Mouse (Mus musculus): ENCODE results near the gene Olfr222. TPM values are rescaled to one million over a fixed set of nuclear protein-coding genes. Genes with fewer than 3 reads are reported as not detected.
"Not testable (repeated sequence)": the region's sequence is repeated elsewhere in the genome, so short reads cannot be mapped to it uniquely, and the experiment has no call there.

The Olfr222 gene
- not detected in 2 replicates for polyA plus RNA-seq (2016; fragmentation: Nextera tagmentation; extraction: Ambion mirVana)

DNA sequence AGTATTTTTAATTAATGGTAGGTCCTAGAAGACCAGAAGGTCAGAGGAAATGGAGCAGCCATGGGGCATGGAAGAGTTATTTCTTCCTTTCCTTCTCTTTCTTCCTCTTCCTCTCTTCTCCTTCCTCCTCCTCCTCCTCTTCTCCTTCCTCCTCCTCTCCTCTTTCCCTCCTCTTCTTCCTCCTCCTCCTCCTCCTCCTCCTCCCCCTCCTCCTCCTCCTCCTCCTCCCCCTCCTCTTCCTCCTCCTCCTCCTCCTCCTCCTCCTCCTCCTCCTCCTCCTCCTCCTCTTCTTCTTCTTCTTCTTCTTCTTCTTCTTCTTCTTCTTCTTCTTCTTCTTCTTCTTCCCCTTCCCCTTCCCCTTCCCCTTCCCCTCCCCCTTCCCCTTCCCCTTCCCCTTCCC, at the start of gene Olfr222:
Gene Olfr222 (minus strand): TSS at position 101 of the 400 bp plus-strand sequence.
- not testable (repeated sequence) for H3K27me3 ChIP-seq (ENCODE audit: insufficient read depth, poor library complexity, severe bottlenecking); H3K9me3 ChIP-seq; DNase-seq (ENCODE audit: low spot score); H3K4me1 ChIP-seq (replicated peaks); H3K4me3 ChIP-seq; H3K36me3 ChIP-seq; H3K27ac ChIP-seq

DNA sequence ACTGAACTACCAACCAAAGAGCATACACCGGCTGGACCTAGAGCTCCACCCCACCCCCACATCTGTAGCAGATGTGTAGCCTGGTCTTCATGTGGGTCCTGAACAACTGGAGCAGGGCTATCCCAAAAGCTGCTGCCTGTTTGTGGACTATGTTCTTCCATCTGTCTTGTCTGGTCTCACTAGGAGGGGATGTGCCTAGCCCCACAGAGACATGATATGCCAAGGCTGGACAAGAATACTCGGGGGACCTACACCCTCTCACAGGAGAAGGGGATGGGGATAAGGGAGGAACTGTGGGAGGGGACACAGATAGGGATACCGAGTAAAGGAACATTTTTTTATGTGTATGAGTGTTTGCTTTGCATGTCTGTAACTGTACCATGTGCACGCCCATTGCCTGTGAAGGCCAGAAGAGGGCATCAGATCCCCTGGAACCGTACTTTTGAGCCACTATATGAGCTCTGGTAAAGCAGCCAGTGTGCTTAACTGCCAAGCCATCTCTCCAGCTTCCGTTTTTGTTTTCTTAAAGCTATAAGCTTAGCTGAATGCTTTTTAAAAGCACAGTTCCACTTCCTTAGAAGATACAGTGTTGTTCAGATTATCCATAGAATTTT, 48.1 kb upstream of the Olfr222 start:
- no peaks in the 10 kb centered on the region for H3K4me1 ChIP-seq (replicated peaks)
- no peak overlapping the region for H3K4me3 ChIP-seq
- H3K9me3 ChIP-seq, result no peaks in the 10 kb centered on the region
- DNase-seq (ENCODE audit: low spot score), result peak; percentile 51
- H3K27me3 ChIP-seq (ENCODE audit: insufficient read depth, poor library complexity, severe bottlenecking), result no peaks in the 10 kb centered on the region
- WGBS, result 44% methylated on average over 6 of the region's 6 CpGs
- H3K36me3 ChIP-seq, result no peaks in the 10 kb centered on the region
- H3K27ac ChIP-seq, result no peak overlapping the region

DNA sequence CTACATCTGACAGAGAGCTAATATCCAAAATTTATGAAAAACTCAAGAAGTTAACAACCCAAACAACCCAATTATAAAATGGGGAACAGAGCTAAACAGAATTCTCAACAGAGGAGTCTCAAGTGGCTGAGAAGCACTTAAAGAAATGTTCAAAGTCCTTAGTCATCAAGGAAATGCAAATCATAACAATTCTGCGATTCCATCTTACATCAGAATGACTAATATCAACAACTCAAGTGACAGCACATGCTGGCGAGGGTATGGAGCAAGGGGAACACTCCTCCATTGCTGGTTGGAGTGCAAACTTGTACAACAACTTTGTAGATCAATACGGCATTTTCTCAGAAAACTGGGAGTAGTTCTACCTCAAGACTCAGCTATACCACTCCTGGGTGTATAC, 46.2 kb upstream of the Olfr222 start:
- Histone ChIP-seq H3K4me3 (no peak overlapping the region), H3K27me3 (ENCODE audit: insufficient read depth, poor library complexity, severe bottlenecking) (no peaks in the 10 kb centered on the region), H3K9me3 (no peaks in the 10 kb centered on the region), H3K36me3 (no peaks in the 10 kb centered on the region), H3K27ac (no peak overlapping the region), H3K4me1 (replicated peaks) (no peaks in the 10 kb centered on the region)
- no peak for DNase-seq (ENCODE audit: low spot score)
- WGBS, result 78% methylated on average over 3 of the region's 3 CpGs

DNA sequence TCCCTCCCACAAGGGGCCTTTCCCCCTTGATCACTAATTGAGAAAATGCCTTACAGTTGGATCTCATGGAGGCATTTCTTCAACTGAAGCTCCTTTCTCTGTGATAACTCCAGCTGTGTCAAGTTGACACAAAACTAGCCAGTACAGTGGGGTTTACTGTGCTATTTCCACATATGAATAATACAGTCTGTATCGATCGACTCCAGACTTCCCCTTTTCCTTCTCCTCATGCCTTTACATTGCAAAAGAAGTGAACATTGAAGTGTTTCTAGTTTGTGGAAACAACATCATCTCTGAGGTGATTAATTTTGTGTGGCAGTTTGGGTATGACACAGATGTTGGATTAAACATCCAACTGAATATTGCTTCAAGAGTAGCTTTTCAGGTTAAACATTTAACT, 41.0 kb upstream of the Olfr222 start:
- H3K4me3 ChIP-seq; H3K27me3 ChIP-seq (ENCODE audit: insufficient read depth, poor library complexity, severe bottlenecking); H3K4me1 ChIP-seq (replicated peaks); H3K36me3 ChIP-seq; DNase-seq (ENCODE audit: low spot score); H3K9me3 ChIP-seq; H3K27ac ChIP-seq: not testable (repeated sequence)
- WGBS, result 92% methylated on average over 2 of the region's 2 CpGs

DNA sequence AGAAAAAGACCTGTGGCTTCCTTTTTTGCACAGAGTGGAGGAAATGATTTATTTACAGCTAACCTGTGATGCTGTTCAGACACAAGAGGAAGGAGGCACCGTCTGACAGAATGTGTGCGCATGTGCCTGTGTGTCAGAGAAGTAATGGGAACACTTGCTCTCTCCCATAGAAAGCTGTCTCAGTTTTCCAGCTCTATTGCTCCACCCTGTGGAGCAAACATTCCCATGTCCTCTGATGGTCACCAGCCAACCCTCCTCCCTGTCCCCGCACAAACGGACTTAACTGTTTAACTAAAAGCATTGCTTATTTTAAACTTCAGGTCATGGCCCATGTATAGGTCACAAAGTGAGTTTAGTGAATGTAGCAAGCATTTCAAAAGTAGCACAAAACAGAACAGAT, 38.1 kb upstream of the Olfr222 start:
- H3K4me3 ChIP-seq, result no peak overlapping the region
- no peak overlapping the region for H3K27ac ChIP-seq
- DNase-seq (ENCODE audit: low spot score), result no peak
- peaks cover 8% of the 10 kb centered on the region for H3K4me1 ChIP-seq (replicated peaks)
- H3K27me3 ChIP-seq (ENCODE audit: insufficient read depth, poor library complexity, severe bottlenecking), result no peaks in the 10 kb centered on the region
- H3K9me3 ChIP-seq, result no peaks in the 10 kb centered on the region
- WGBS, result 64% methylated on average over 4 of the region's 4 CpGs
- no peaks in the 10 kb centered on the region for H3K36me3 ChIP-seq

DNA sequence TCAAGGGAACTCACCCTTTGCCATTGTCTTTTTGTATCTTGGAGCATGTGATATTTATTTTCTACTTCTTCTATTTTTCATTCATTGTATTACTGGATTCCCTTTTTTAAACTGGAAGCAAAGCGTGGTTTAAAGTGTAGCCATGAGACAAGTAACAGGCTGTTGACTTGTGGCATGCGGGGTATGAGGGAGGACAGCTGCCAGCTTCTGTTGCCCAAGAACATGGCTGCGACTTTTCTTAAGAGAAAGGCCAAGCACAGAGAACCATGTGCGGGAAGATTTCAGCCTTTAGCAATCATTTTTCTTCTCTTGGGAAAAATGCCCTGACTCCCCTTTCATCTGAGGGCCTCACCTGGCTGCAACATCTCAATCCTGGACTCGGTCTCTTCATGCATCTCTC, 35.6 kb upstream of the Olfr222 start:
- no peak for DNase-seq (ENCODE audit: low spot score)
- no peaks in the 10 kb centered on the region for H3K9me3 ChIP-seq
- H3K27me3 ChIP-seq (ENCODE audit: insufficient read depth, poor library complexity, severe bottlenecking), result no peaks in the 10 kb centered on the region
- peaks cover 8% of the 10 kb centered on the region for H3K4me1 ChIP-seq (replicated peaks)
- no peak overlapping the region for H3K27ac ChIP-seq
- no peaks in the 10 kb centered on the region for H3K36me3 ChIP-seq
- WGBS, result 90% methylated on average over 5 of the region's 5 CpGs
- H3K4me3 ChIP-seq, result no peak overlapping the region

DNA sequence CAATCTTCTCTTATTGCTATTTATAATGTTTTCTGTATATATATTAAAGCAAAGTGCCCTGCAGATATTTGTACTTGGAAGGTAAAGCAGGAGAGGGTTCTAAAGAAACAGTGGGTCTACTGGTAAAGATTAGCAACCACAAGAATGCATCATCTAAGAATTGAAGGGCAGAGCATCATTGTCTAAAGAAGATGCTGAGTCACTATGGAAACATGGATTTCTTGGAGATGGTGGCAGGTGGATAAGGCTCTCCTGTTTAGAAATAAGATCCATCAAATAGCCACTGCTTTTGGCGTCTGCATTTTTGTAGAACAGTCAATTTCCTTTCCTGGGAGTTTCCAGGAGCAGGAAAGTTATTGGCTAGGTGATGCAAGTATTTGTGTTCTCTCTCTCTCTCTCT, 26.3 kb upstream of the Olfr222 start:
- 63% methylated on average over 1 of the region's 1 CpGs for WGBS
- H3K27ac ChIP-seq, result no peak overlapping the region
- no peak for DNase-seq (ENCODE audit: low spot score)

DNA sequence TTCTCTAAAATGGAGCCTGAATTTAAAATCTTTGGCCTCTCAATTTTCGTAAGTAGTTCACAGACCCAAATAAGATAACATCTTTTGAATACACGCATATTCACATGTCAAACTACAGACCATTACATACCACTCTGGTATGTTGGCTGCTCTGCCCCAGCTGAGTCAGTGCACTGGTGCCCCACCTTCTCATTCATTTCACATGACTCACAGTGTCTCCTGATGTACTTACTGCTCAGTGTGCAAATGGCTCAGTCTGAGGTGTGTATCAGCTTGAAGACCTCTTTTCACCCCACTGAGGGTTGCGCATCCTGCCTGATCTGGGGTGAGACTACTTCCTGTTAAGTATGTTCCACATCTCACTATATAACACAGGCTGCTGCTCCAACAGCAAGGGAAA, 24.8 kb upstream of the Olfr222 start:
- DNase-seq (ENCODE audit: low spot score), result no peak
- no peak overlapping the region for H3K4me3 ChIP-seq
- 97% methylated on average over 3 of the region's 3 CpGs for WGBS
- no peaks in the 10 kb centered on the region for H3K9me3 ChIP-seq
- H3K27ac ChIP-seq, result no peak overlapping the region
- no peaks in the 10 kb centered on the region for H3K4me1 ChIP-seq (replicated peaks)
- no peaks in the 10 kb centered on the region for H3K27me3 ChIP-seq (ENCODE audit: insufficient read depth, poor library complexity, severe bottlenecking)
- no peaks in the 10 kb centered on the region for H3K36me3 ChIP-seq

More for the DNA sequence above, 26.3 kb upstream of the Olfr222 start:
- Histone ChIP-seq H3K4me1 (replicated peaks) (no peaks in the 10 kb centered on the region), H3K27me3 (ENCODE audit: insufficient read depth, poor library complexity, severe bottlenecking) (no peaks in the 10 kb centered on the region), H3K9me3 (no peaks in the 10 kb centered on the region), H3K36me3 (no peaks in the 10 kb centered on the region), H3K4me3 (no peak overlapping the region)

DNA sequence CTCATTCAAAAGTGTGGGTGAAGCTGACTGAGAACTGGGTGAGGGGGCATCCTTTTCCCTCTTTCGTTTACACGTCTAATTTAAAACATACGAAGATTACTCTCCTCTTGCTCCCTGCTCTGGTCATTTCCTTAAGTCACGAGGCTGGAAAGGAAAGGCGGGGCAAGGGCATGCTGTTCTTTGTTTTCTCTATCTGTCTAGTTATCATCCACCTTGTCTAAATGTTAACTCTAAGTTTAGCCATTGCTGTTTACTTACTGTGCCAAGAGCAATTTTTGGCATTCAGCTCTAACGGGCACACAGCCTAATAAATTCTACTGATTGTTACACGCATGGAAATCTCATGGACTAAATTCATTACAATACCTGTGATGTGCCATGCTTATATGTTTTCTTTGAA, 23.2 kb upstream of the Olfr222 start:
- H3K4me3 ChIP-seq, result no peak overlapping the region
- H3K27me3 ChIP-seq (ENCODE audit: insufficient read depth, poor library complexity, severe bottlenecking), result no peaks in the 10 kb centered on the region
- 80% methylated on average over 7 of the region's 7 CpGs for WGBS
- H3K9me3 ChIP-seq, result no peaks in the 10 kb centered on the region
- DNase-seq (ENCODE audit: low spot score), result no peak
- H3K27ac ChIP-seq, result no peak overlapping the region
- H3K36me3 ChIP-seq, result no peaks in the 10 kb centered on the region
- H3K4me1 ChIP-seq (replicated peaks), result no peaks in the 10 kb centered on the region

DNA sequence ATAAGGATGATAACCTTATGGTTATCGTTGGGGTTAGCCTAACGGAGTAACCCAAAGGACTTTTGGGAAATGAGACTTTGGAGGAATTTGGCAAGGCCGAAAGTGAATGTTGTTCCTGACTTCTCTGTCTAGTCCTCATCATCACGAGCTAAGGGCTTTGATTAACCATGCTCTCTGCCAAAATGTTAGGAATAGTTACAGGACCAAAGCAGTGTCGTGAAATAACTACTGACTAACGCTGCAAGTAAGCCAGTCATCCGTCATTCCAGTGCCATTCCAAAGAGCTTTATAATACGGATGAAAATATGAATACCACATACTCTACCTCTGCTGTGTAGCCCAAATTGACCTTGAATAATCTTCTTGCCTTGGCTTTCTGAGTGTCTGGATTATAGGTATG, 20.9 kb upstream of the Olfr222 start:
- WGBS, result 87% methylated on average over 8 of the region's 8 CpGs
- no peak for DNase-seq (ENCODE audit: low spot score)

DNA sequence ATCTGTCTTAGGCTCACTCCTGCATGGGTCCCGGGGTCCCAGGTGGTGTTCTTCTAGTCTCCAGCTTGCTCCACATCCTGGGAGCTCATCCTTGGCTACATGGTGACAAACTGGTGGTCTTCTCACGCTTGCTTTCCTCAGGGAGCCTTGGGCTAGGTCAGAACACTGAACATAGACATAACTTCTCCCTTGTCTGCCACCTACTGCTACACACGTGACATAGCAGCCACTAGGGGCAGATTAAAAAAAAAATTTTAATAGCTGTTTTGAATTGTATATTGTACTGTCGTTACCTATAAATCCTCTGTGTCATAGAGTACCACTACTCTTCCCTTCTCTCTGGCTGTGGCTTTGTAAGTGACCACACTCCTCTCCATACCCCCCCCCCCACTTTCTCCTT, 20.1 kb upstream of the Olfr222 start:
- H3K9me3 ChIP-seq, result no peaks in the 10 kb centered on the region
- WGBS, result 65% methylated on average over 4 of the region's 4 CpGs
- no peak overlapping the region for H3K4me3 ChIP-seq
- no peaks in the 10 kb centered on the region for H3K27me3 ChIP-seq (ENCODE audit: insufficient read depth, poor library complexity, severe bottlenecking)
- no peaks in the 10 kb centered on the region for H3K36me3 ChIP-seq
- H3K4me1 ChIP-seq (replicated peaks), result no peaks in the 10 kb centered on the region
- DNase-seq (ENCODE audit: low spot score), result no peak
- no peak overlapping the region for H3K27ac ChIP-seq

More for the DNA sequence above, 20.9 kb upstream of the Olfr222 start:
- Histone ChIP-seq H3K27me3 (ENCODE audit: insufficient read depth, poor library complexity, severe bottlenecking) (no peaks in the 10 kb centered on the region), H3K36me3 (no peaks in the 10 kb centered on the region), H3K27ac (no peak overlapping the region), H3K9me3 (no peaks in the 10 kb centered on the region), H3K4me1 (replicated peaks) (no peaks in the 10 kb centered on the region), H3K4me3 (no peak overlapping the region)

DNA sequence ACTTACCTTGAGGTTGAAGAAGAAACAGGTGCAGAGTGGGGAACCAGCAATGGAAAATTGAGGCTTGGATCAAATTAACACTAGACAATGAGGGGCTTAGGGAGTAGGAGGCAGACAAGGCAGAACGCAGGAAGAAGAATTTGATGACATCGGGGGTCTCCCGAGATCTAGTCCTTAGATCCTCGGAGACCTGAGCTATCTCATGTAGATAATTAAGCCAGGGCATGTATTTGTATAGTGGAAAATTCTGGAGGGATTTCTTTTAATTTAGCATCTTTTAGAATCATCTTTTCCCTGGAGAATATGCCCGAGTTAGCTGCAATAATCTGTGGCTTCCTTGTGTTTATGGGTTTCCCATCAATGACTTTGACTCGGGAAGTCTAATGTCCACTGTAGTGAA, 17.2 kb upstream of the Olfr222 start, which contains the start of gene Olfr223:
Gene Olfr223 (minus strand): TSS at position 101 of the 400 bp plus-strand sequence.
- H3K36me3 ChIP-seq, result no peaks in the 10 kb centered on the region

DNA sequence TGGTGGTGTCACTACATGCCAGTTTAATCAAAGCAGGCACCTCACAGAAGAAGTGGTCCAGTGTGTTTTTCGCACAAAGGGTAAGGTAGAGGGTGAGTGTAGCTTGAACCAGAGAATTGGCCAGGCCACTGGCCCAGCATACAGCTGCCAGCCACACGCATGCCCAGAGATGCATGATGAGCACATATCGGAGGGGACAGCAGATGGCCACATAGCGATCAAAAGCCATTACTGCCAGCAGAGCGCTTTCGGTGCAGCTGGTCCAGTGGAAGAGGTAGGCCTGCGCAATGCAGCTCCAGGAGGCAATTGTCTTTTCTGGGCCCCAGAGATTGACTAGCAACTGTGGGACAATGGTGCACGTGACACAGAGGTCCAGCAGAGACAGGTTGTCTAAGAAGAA, 13.5 kb upstream of the Olfr222 start:
- H3K9me3 ChIP-seq, result no peaks in the 10 kb centered on the region
- no peak for DNase-seq (ENCODE audit: low spot score)
- WGBS, result 82% methylated on average over 8 of the region's 8 CpGs
- H3K4me3 ChIP-seq, result no peak overlapping the region
- H3K4me1 ChIP-seq (replicated peaks), result no peaks in the 10 kb centered on the region
- H3K27ac ChIP-seq, result no peak overlapping the region
- H3K27me3 ChIP-seq (ENCODE audit: insufficient read depth, poor library complexity, severe bottlenecking), result no peaks in the 10 kb centered on the region
- H3K36me3 ChIP-seq, result no peaks in the 10 kb centered on the region

More for the DNA sequence above, 17.2 kb upstream of the Olfr222 start, which contains the start of gene Olfr223:
- Histone ChIP-seq H3K4me1 (replicated peaks) (no peaks in the 10 kb centered on the region), H3K27me3 (ENCODE audit: insufficient read depth, poor library complexity, severe bottlenecking) (no peaks in the 10 kb centered on the region), H3K9me3 (no peaks in the 10 kb centered on the region), H3K4me3 (no peak within 1 kb of the TSS), H3K27ac (no peak within 1 kb of the TSS)
- 86% methylated on average over 6 of the region's 6 CpGs for WGBS
- no peak for DNase-seq (ENCODE audit: low spot score)

DNA sequence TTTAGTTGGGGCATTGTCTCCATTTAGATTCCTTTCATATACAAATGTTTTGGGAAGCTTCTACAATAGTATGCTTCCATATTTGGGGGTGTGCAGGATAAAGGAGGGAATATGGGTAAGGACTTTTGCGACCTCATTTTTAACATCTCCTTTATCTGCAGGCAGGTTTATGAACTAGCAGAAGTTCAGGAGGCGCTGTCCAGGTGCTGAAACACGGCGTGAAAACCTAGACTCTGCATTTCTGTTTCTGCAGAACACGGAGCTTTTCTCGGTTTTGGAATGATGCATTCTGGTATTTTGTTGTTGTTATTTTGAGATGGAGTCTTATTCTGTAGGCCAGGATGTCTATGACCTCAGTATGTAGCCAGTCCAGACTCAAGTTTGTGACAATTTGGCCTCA, 8.5 kb upstream of the Olfr222 start:
- DNase-seq (ENCODE audit: low spot score), result peak; percentile 39
- Histone ChIP-seq H3K4me3 (no peak overlapping the region), H3K9me3 (no peaks in the 10 kb centered on the region), H3K27me3 (ENCODE audit: insufficient read depth, poor library complexity, severe bottlenecking) (no peaks in the 10 kb centered on the region), H3K36me3 (no peaks in the 10 kb centered on the region), H3K27ac (no peak overlapping the region), H3K4me1 (replicated peaks) (no peaks in the 10 kb centered on the region)
- WGBS, result 40% methylated on average over 6 of the region's 6 CpGs

Data from hindbrain, embryonic 10.5 days (tissue).